Mouse (Mus musculus): ENCODE data around the gene Fcor. TPM values are rescaled to one million over a fixed set of nuclear protein-coding genes. Genes with fewer than 3 reads are reported as not detected.

Fcor gene
- total and polyA plus RNA-seq, 3 experiments: 0.84 TPM; not detected in 2

DNA sequence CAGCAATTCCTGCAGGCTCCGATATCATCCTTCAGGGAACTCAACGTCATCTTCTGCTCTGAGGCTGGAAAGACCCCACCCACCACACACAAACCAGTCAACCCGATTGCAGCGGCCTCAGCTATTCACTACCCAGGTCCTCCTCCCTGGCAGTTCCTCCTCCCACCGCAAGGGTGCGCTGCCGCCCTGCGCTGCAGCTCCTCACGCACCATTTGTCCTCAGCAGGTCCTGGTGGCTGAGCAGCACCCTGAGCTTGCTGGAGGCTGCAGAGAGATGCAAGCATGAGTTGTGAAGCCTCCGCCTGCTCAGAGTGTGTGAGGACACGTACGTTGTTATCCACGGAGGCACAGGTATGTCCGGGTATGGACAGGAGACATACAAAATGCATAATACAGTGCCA lies 46.4 kb upstream of the Fcor start:
- H3K79me2 ChIP-seq (ENCODE audit: control insufficient read depth, insufficient read depth, low read length, poor library complexity): no peaks in the 10 kb centered on the region
- no peaks in the 10 kb centered on the region for H3K27me3 ChIP-seq (ENCODE audit: control insufficient read depth in 1 of 2, insufficient read depth in 2 of 2, low read length in 2 of 2)
- no peaks in the 10 kb centered on the region for H3K36me3 ChIP-seq (ENCODE audit: control insufficient read depth in 1 of 2, insufficient read depth in 2 of 2, low read length in 2 of 2)
- peak; percentile 78 for DNase-seq (ENCODE audit: low read depth, low spot score)
- no peaks in the 10 kb centered on the region for H3K9me3 ChIP-seq (replicated peaks; ENCODE audit: insufficient read depth, low read length)
- H3K27ac ChIP-seq (ENCODE audit: control insufficient read depth, low read depth, low read length): no peak overlapping the region
- no peak overlapping the region for H3K9ac ChIP-seq (ENCODE audit: control insufficient read depth, low read depth, low read length, poor library complexity, severe bottlenecking)
- TF ChIP-seq SMC3 (IDR thresholded peaks at IDR 0.05; ENCODE audit: low read depth, low read length): peak; percentile 76
- no peak for TF ChIP-seq ZKSCAN1 (IDR thresholded peaks at IDR 0.05; ENCODE audit: low read depth, low read length)
- TF ChIP-seq TBP (IDR thresholded peaks at IDR 0.05; ENCODE audit: low read depth, low read length): no peak
- TF ChIP-seq ETS1 (IDR thresholded peaks at IDR 0.05; ENCODE audit: low read depth, low read length): no peak
- peak; percentile 92 to 99 (median 99) for TF ChIP-seq CTCF (IDR thresholded peaks at IDR 0.05 in 2 of 3, conservative IDR thresholded peaks at IDR 0.05 in 1 of 3; ENCODE audit: control insufficient read depth in 1 of 3, insufficient read depth in 1 of 3, low read depth in 2 of 3, low read length in 3 of 3, poor library complexity in 1 of 3, severe bottlenecking in 1 of 3)
- TF ChIP-seq NRF1 (IDR thresholded peaks at IDR 0.05; ENCODE audit: insufficient read depth, low read depth, low read length, poor library complexity, severe bottlenecking): peak; percentile 26; the same call in 1 of the 2 replicates
- TF ChIP-seq RAD21 (IDR thresholded peaks at IDR 0.05; ENCODE audit: low read depth, low read length): peak; percentile 92
- no peak for TF ChIP-seq USF1 (IDR thresholded peaks at IDR 0.05; ENCODE audit: low read depth, low read length)
- no peak for TF ChIP-seq MAFK (IDR thresholded peaks at IDR 0.05; ENCODE audit: borderline replicate concordance, low read depth, low read length)
- TF ChIP-seq ZC3H11A (IDR thresholded peaks at IDR 0.05; ENCODE audit: low read depth, low read length): peak; percentile 54
- H3K4me1 ChIP-seq (ENCODE audit: control insufficient read depth in 1 of 2, insufficient read depth in 2 of 2, low read length in 2 of 2): no peaks in the 10 kb centered on the region
- H3K4me3 ChIP-seq (ENCODE audit: control insufficient read depth in 1 of 2, insufficient read depth in 1 of 2, low read depth in 2 of 2, low read length in 2 of 2): no peak overlapping the region

GRCm38 (mm10) chr8:3717321-3717954 lies 45.3 kb upstream of the Fcor start:
- Histone ChIP-seq H3K27me3 (ENCODE audit: control insufficient read depth in 1 of 2, insufficient read depth in 2 of 2, low read length in 2 of 2) (no peaks in the 10 kb centered on the region), H3K79me2 (ENCODE audit: control insufficient read depth, insufficient read depth, low read length, poor library complexity) (no peaks in the 10 kb centered on the region), H3K36me3 (ENCODE audit: control insufficient read depth in 1 of 2, insufficient read depth in 2 of 2, low read length in 2 of 2) (no peaks in the 10 kb centered on the region), H3K4me1 (ENCODE audit: control insufficient read depth in 1 of 2, insufficient read depth in 2 of 2, low read length in 2 of 2) (no peaks in the 10 kb centered on the region), H3K27ac (ENCODE audit: control insufficient read depth, low read depth, low read length) (no peak overlapping the region), H3K9ac (ENCODE audit: control insufficient read depth, low read depth, low read length, poor library complexity, severe bottlenecking) (no peak overlapping the region), H3K9me3 (replicated peaks; ENCODE audit: insufficient read depth, low read length) (no peaks in the 10 kb centered on the region), H3K4me3 (ENCODE audit: control insufficient read depth in 1 of 2, insufficient read depth in 1 of 2, low read depth in 2 of 2, low read length in 2 of 2) (no peak overlapping the region)
- no peak for DNase-seq (ENCODE audit: low read depth, low spot score)
- no peak for TF ChIP-seq POLR2AphosphoS2 (IDR thresholded peaks at IDR 0.05; ENCODE audit: low read length)
- no peak for TF ChIP-seq TBP (IDR thresholded peaks at IDR 0.05; ENCODE audit: low read depth, low read length)
- TF ChIP-seq KAT2A (conservative IDR thresholded peaks at IDR 0.05; ENCODE audit: low read depth, low read length): no peak
- TF ChIP-seq MAFK (IDR thresholded peaks at IDR 0.05; ENCODE audit: borderline replicate concordance, low read depth, low read length): no peak
- no peak for TF ChIP-seq NRF1 (IDR thresholded peaks at IDR 0.05; ENCODE audit: insufficient read depth, low read depth, low read length, poor library complexity, severe bottlenecking)
- no peak for TF ChIP-seq MAZ (IDR thresholded peaks at IDR 0.05; ENCODE audit: low read depth, low read length)
- TF ChIP-seq TAL1 (IDR thresholded peaks at IDR 0.05; ENCODE audit: low read length): no peak
- TF ChIP-seq USF2 (IDR thresholded peaks at IDR 0.05; ENCODE audit: borderline replicate concordance in 1 of 2, insufficient read depth in 1 of 2, low read depth in 1 of 2, low read length in 2 of 2): no peak
